Mouse (Mus musculus): ENCODE results near the gene Atxn7l1.

DNA sequence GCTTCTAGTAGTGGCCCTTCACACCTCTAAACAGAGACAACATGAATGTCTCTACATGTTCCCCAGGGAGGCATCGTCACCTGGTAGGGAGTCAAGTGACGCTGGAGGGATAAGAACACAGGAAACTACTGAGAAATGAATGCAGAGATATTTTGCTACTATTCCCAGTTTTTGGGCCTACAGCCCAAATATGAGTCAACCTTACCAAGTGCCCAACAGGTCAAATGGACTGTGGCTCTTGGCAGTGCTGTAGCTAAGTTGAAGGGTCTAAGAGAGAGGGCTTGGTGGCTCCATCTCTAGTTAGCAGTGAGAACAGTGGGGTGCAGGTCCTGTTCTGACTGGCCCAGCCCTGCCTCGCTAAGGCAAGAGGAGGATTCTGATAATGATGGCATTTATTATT, 7.2 kb downstream of the Atxn7l1 start:
- TF ChIP-seq CTCF (IDR thresholded peaks at IDR 0.05; ENCODE audit: insufficient read depth, low read length) (no peak), POLR2A (IDR thresholded peaks at IDR 0.05; ENCODE audit: borderline replicate concordance, extremely low read depth, low read depth, low read length) (no peak)

Measured in lung, adult 2 months (tissue).